Comparison of ENCODE assay signal across 8 mouse cellular contexts in genomic region chr7:79349738-79350386, GRCm38 (mm10). TPM values are rescaled to one million over a fixed set of nuclear protein-coding genes. Genes with fewer than 3 reads are reported as not detected.
DNase-seq lines count a peak whose midpoint lies in the region; ATAC-seq lines count a peak whose summit lies in the region.

No protein-coding gene starts in this region.

- H3K27me3 ChIP-seq in kidney, embryonic 14.5 days (ENCODE audit: control insufficient read depth, insufficient read depth, low read length): no peaks in the 10 kb centered on the region
- no peaks in the 10 kb centered on the region for H3K27me3 ChIP-seq in midbrain, embryonic 12.5 days

- H3K4me3 ChIP-seq in kidney, embryonic 14.5 days (ENCODE audit: low read length): no peak overlapping the region
- no peak overlapping the region for H3K4me3 ChIP-seq in midbrain, embryonic 12.5 days

- no peak overlapping the region for H3K9ac ChIP-seq in kidney, embryonic 14.5 days (ENCODE audit: low read depth, low read length)
- no peak overlapping the region for H3K9ac ChIP-seq in midbrain, embryonic 12.5 days (replicated peaks)

- DNase-seq in kidney, adult 18-20 months: peak; percentile 72
- peak; percentile 88 to 89 for DNase-seq in cerebellum, postnatal 14 days
- peak; percentile 81 to 91 for DNase-seq in frontal cortex, postnatal 36 days (ENCODE audit: low spot score in 2 of 2)
- DNase-seq in left cerebral cortex, postnatal 25 days (ENCODE audit: low spot score in 2 of 2): peak; percentile 86 to 94
- peak; percentile 25 for DNase-seq in spleen, adult 12 weeks (ENCODE audit: low spot score)

- WGBS in kidney, embryonic 14.5 days: 38% methylated on average over 12 of the region's 12 CpGs
- WGBS in midbrain, embryonic 12.5 days: 31% methylated on average over 12 of the region's 12 CpGs

- intact Hi-C loops in left cerebral cortex, postnatal 25 days (cut with DNase I): loop anchor here (1.0 to 10.0 kb wide), 7 partner anchors 43 to 555 kb away; partner anchors contain the start of genes Abhd2 and Aen

- no peaks in the 10 kb centered on the region for H3K4me1 ChIP-seq in kidney, embryonic 14.5 days (ENCODE audit: control insufficient read depth, insufficient read depth, low read length)
- no peaks in the 10 kb centered on the region for H3K4me1 ChIP-seq in midbrain, embryonic 12.5 days

- no peak overlapping the region for H3K4me2 ChIP-seq in kidney, embryonic 14.5 days (replicated peaks; ENCODE audit: low read depth, low read length)
- H3K4me2 ChIP-seq in midbrain, embryonic 12.5 days (replicated peaks): no peak overlapping the region

- H3K27ac ChIP-seq in kidney, embryonic 14.5 days (ENCODE audit: low read depth, low read length): no peak overlapping the region
- H3K27ac ChIP-seq in midbrain, embryonic 12.5 days (replicated peaks): no peak overlapping the region

- ATAC-seq in kidney, embryonic 14.5 days (ENCODE audit: low FRiP score, low TSS enrichment): no peak; the same call in 1 of the 2 replicates
- ATAC-seq in inflammation-experienced regulatory T-cells, adult 6 months: peak; percentile 71
- ATAC-seq in midbrain, embryonic 12.5 days (ENCODE audit: low FRiP score, low read depth): peak; percentile 31; the same call in 1 of the 2 replicates

- H3K9me3 ChIP-seq in kidney, embryonic 14.5 days (ENCODE audit: control insufficient read depth, low read length): no peaks in the 10 kb centered on the region
- no peaks in the 10 kb centered on the region for H3K9me3 ChIP-seq in midbrain, embryonic 12.5 days

- H3K36me3 ChIP-seq in kidney, embryonic 14.5 days (ENCODE audit: control insufficient read depth, insufficient read depth, low read length): peaks cover 45% of the 10 kb centered on the region
- H3K36me3 ChIP-seq in midbrain, embryonic 12.5 days: peaks cover 50% of the 10 kb centered on the region

RNA-seq across cellular contexts. Expression of gene Rlbp1, which starts 37.0 kb away (rescaled TPM):
- polyA plus RNA-seq in kidney, embryonic 14.5 days (2014; fragmentation: Nextera tagmentation; extraction: Ambion mirVana): 0.37 and 0.70 TPM in 2 replicates
- polyA plus RNA-seq in inflammation-experienced regulatory T-cells, adult 6 months (2017; shearing (Covaris generic)): not detected
- 10 to 100 TPM; 21.2 to 22.4 TPM for total RNA-seq in left cerebral cortex, postnatal 25 days (2021)
- polyA plus RNA-seq in midbrain, embryonic 12.5 days (2016; fragmentation: Nextera tagmentation; extraction: Ambion mirVana): 0.98 and 2.2 TPM in 2 replicates

RNA-seq across cellular contexts. Expression of gene Fanci, which starts 41.9 kb away (rescaled TPM):
- 7.2 and 13.5 TPM in 2 replicates for polyA plus RNA-seq in kidney, embryonic 14.5 days (2014; fragmentation: Nextera tagmentation; extraction: Ambion mirVana)
- polyA plus RNA-seq in inflammation-experienced regulatory T-cells, adult 6 months (2017; shearing (Covaris generic)): 1 to 10 TPM; 3.2 to 8.4 (median 6.1) TPM
- under 1 TPM; 0.57 to 0.92 TPM for total RNA-seq in left cerebral cortex, postnatal 25 days (2021)
- polyA plus RNA-seq in midbrain, embryonic 12.5 days (2016; fragmentation: Nextera tagmentation; extraction: Ambion mirVana): 13.9 and 14.3 TPM in 2 replicates

Comparison
In these comparisons a context has a peak if more than half of its experiments do, and no peak if none do; other contexts are left out.
1. DNase-seq: peak in every context shown above with its lines; median percentile 90 in left cerebral cortex, postnatal 25 days; 88 in cerebellum, postnatal 14 days; 86 in frontal cortex, postnatal 36 days; 72 in kidney, adult 18-20 months; 25 in spleen, adult 12 weeks.